ENCODE assay signal across 9 mouse cellular contexts in genomic region chr9:85328259-85328658, GRCm38 (mm10). TPM values are rescaled to one million over a fixed set of nuclear protein-coding genes. Genes with fewer than 3 reads are reported as not detected.
DNase-seq lines count a peak whose midpoint lies in the region; ATAC-seq and TF ChIP-seq lines count a peak whose summit lies in the region.
"Had no signal": no experiment of that assay in that cellular context is flagged by ENCODE, and none has a peak within 500 bp of the region (broad histone marks: within the 10 kb centered on the region; RNA-seq: fewer than 3 reads in every experiment).

No protein-coding gene starts in this region.

- peak overlapping the region; percentile 90 for H3K4me2 ChIP-seq in forebrain, embryonic 12.5 days
- H3K4me2 ChIP-seq in heart, postnatal 0 days (ENCODE audit: low read depth, low read length): peak overlapping the region; percentile 86
- peak overlapping the region; percentile 78 for H3K4me2 ChIP-seq in liver, embryonic 15.5 days
- peak overlapping the region; percentile 96 for H3K4me2 ChIP-seq in neural tube, embryonic 11.5 days (ENCODE audit: low read depth)
- peak overlapping the region; percentile 81 for H3K4me2 ChIP-seq in stomach, postnatal 0 days (replicated peaks; ENCODE audit: low read depth)

- no peak for TF ChIP-seq EP300 in heart, postnatal 0 days (IDR thresholded peaks at IDR 0.05; ENCODE audit: low read depth)
- TF ChIP-seq EP300 in stomach, postnatal 0 days (optimal IDR thresholded peaks at IDR 0.05): no peak

- no peaks in the 10 kb centered on the region for H3K9me3 ChIP-seq in forebrain, embryonic 12.5 days
- no peaks in the 10 kb centered on the region for H3K9me3 ChIP-seq in heart, postnatal 0 days (replicated peaks; ENCODE audit: control insufficient read depth, low read length)
- H3K9me3 ChIP-seq in liver, embryonic 15.5 days (replicated peaks): no peaks in the 10 kb centered on the region
- H3K9me3 ChIP-seq in neural tube, embryonic 11.5 days (ENCODE audit: control insufficient read depth, low read length): no peaks in the 10 kb centered on the region
- H3K9me3 ChIP-seq in stomach, postnatal 0 days (ENCODE audit: control insufficient read depth, low read length): no peaks in the 10 kb centered on the region

- peak; percentile 56 for ATAC-seq in forebrain, embryonic 12.5 days (ENCODE audit: low FRiP score)
- peak; percentile 11 for ATAC-seq in heart, postnatal 0 days (ENCODE audit: insufficient read depth, low read depth)
- peak; percentile 13; the same call in 1 of the 2 replicates for ATAC-seq in liver, embryonic 15.5 days (ENCODE audit: insufficient read depth)
- peak; percentile 45 for ATAC-seq in neural tube, embryonic 11.5 days (ENCODE audit: insufficient read depth, low FRiP score, low TSS enrichment)
- peak; percentile 48 for ATAC-seq in stomach, postnatal 0 days (ENCODE audit: low FRiP score, low TSS enrichment)

- DNase-seq in CD8-positive naive resting alpha-beta T cell, adult 2 months (ENCODE audit: low read depth in 2 of 2, low spot score in 2 of 2): peak; percentile 80 to 86
- peak; percentile 80 for DNase-seq in c-Kit-positive CD71-negative TER-119-negative erythroid progenitor cells, embryonic 14.5 days (ENCODE audit: low read depth)
- DNase-seq in heart, postnatal 0 days (ENCODE audit: low spot score): peak; percentile 69
- peak; percentile 86 to 96 for DNase-seq in kidney, postnatal 36 days
- DNase-seq in neural tube, embryonic 11.5 days (ENCODE audit: low spot score): peak; percentile 91
- peak; percentile 91 for DNase-seq in stomach, postnatal 0 days (ENCODE audit: low spot score)

- H3K4me1 ChIP-seq in forebrain, embryonic 12.5 days: peaks cover 6% of the 10 kb centered on the region
- peaks cover 9% of the 10 kb centered on the region for H3K4me1 ChIP-seq in heart, postnatal 0 days (ENCODE audit: control insufficient read depth, insufficient read depth)
- H3K4me1 ChIP-seq in liver, embryonic 15.5 days (replicated peaks): peaks cover 20% of the 10 kb centered on the region
- H3K4me1 ChIP-seq in neural tube, embryonic 11.5 days (ENCODE audit: control insufficient read depth, insufficient read depth, low read length): no peaks in the 10 kb centered on the region
- H3K4me1 ChIP-seq in stomach, postnatal 0 days (replicated peaks; ENCODE audit: control insufficient read depth, insufficient read depth): no peaks in the 10 kb centered on the region

- H3K9ac ChIP-seq in forebrain, embryonic 12.5 days: peak overlapping the region; percentile 58
- H3K9ac ChIP-seq in heart, postnatal 0 days (replicated peaks; ENCODE audit: low read depth, low read length): peak overlapping the region; percentile 73
- peak overlapping the region; percentile 63 for H3K9ac ChIP-seq in liver, embryonic 15.5 days
- H3K9ac ChIP-seq in neural tube, embryonic 11.5 days (ENCODE audit: low read length): peak overlapping the region; percentile 50
- peak overlapping the region; percentile 80 for H3K9ac ChIP-seq in stomach, postnatal 0 days (ENCODE audit: low read length)

- H3K27me3 ChIP-seq in forebrain, embryonic 12.5 days: peaks cover 33% of the 10 kb centered on the region
- no peaks in the 10 kb centered on the region for H3K27me3 ChIP-seq in heart, postnatal 0 days (ENCODE audit: control insufficient read depth, insufficient read depth, low read length)
- peaks cover 15% of the 10 kb centered on the region for H3K27me3 ChIP-seq in liver, embryonic 15.5 days
- peaks cover 7% of the 10 kb centered on the region for H3K27me3 ChIP-seq in neural tube, embryonic 11.5 days (ENCODE audit: control insufficient read depth, insufficient read depth, low read length)
- H3K27me3 ChIP-seq in stomach, postnatal 0 days (ENCODE audit: control insufficient read depth, insufficient read depth, low read length): no peaks in the 10 kb centered on the region

- peak; percentile 95 for TF ChIP-seq CTCF in heart, postnatal 0 days (IDR thresholded peaks at IDR 0.05; ENCODE audit: low read depth)
- peak; percentile 99 for TF ChIP-seq CTCF in stomach, postnatal 0 days (IDR thresholded peaks at IDR 0.05; ENCODE audit: low read depth)

- 2% methylated on average over 16 of the region's 16 CpGs for WGBS in forebrain, embryonic 12.5 days
- WGBS in heart, postnatal 0 days: under 1% methylated on average over 16 of the region's 16 CpGs
- WGBS in liver, embryonic 15.5 days (ENCODE audit: insufficient replicate concordance): 2% methylated on average over 16 of the region's 16 CpGs
- WGBS in neural tube, embryonic 11.5 days: 2% methylated on average over 16 of the region's 16 CpGs
- under 1% methylated on average over 16 of the region's 16 CpGs for WGBS in stomach, postnatal 0 days

- no peaks in the 10 kb centered on the region for H3K36me3 ChIP-seq in forebrain, embryonic 12.5 days (replicated peaks)
- H3K36me3 ChIP-seq in heart, postnatal 0 days (replicated peaks; ENCODE audit: control insufficient read depth, insufficient read depth, low read length): no peaks in the 10 kb centered on the region
- H3K36me3 ChIP-seq in liver, embryonic 15.5 days (replicated peaks): no peaks in the 10 kb centered on the region
- no peaks in the 10 kb centered on the region for H3K36me3 ChIP-seq in neural tube, embryonic 11.5 days (ENCODE audit: control insufficient read depth, insufficient read depth, low read length)
- H3K36me3 ChIP-seq in stomach, postnatal 0 days (ENCODE audit: control insufficient read depth, insufficient read depth, low read length): no peaks in the 10 kb centered on the region

- H3K27ac ChIP-seq in forebrain, embryonic 12.5 days: 0 out of 2 replicates have a peak overlapping the region, but pooled peaks have one; percentile 25
- peak overlapping the region; percentile 94 for H3K27ac ChIP-seq in heart, postnatal 0 days (ENCODE audit: low read depth)
- peak overlapping the region; percentile 81 for H3K27ac ChIP-seq in liver, embryonic 15.5 days (replicated peaks)
- no peak overlapping the region for H3K27ac ChIP-seq in neural tube, embryonic 11.5 days (ENCODE audit: low read depth, low read length)
- peak overlapping the region; percentile 94 for H3K27ac ChIP-seq in stomach, postnatal 0 days (replicated peaks)

- H3K4me3 ChIP-seq in forebrain, embryonic 12.5 days (replicated peaks): peak overlapping the region; percentile 72
- peak overlapping the region; percentile 84 for H3K4me3 ChIP-seq in heart, postnatal 0 days (ENCODE audit: low read depth, low read length)
- peak overlapping the region; percentile 69 for H3K4me3 ChIP-seq in liver, embryonic 15.5 days (replicated peaks)
- peak overlapping the region; percentile 77 for H3K4me3 ChIP-seq in neural tube, embryonic 11.5 days (ENCODE audit: low read depth, low read length)
- H3K4me3 ChIP-seq in stomach, postnatal 0 days (ENCODE audit: low read depth, low read length): peak overlapping the region; percentile 78

RNA-seq across cellular contexts. Expression of gene Tent5a, which starts 1.1 kb away (rescaled TPM):
- polyA plus RNA-seq in forebrain, embryonic 12.5 days (2016; fragmentation: Nextera tagmentation; extraction: Ambion mirVana): 3.8 and 4.6 TPM in 2 replicates
- total RNA-seq in heart, postnatal 0 days (2014; rRNA removed; ENCODE audit: low replicate concordance): 8.8 and 17.9 TPM in 2 replicates
- 6.4 and 6.6 TPM in 2 replicates for polyA plus RNA-seq in heart, postnatal 0 days (2015; fragmentation: Nextera tagmentation; extraction: Ambion mirVana)
- 13.4 and 16.4 TPM in 2 replicates for polyA plus RNA-seq in liver, embryonic 15.5 days (2015; fragmentation: Nextera tagmentation; extraction: Ambion mirVana)
- 3.9 and 4.3 TPM in 2 replicates for polyA plus RNA-seq in neural tube, embryonic 11.5 days (2014; fragmentation: Nextera tagmentation; extraction: Ambion mirVana)
- polyA plus RNA-seq in stomach, postnatal 0 days (2015; fragmentation: Nextera tagmentation; extraction: Ambion mirVana): 22.5 and 22.9 TPM in 2 replicates

RNA-seq across cellular contexts. Expression of gene Gm11114, which starts 15.7 kb away (rescaled TPM):
- not detected in 2 replicates for polyA plus RNA-seq in forebrain, embryonic 12.5 days (2016; fragmentation: Nextera tagmentation; extraction: Ambion mirVana)
- not detected in 2 replicates for total RNA-seq in heart, postnatal 0 days (2014; rRNA removed; ENCODE audit: low replicate concordance)
- polyA plus RNA-seq in heart, postnatal 0 days (2015; fragmentation: Nextera tagmentation; extraction: Ambion mirVana): not detected in 2 replicates
- polyA plus RNA-seq in liver, embryonic 15.5 days (2015; fragmentation: Nextera tagmentation; extraction: Ambion mirVana): not detected in 2 replicates
- not detected in 2 replicates for polyA plus RNA-seq in neural tube, embryonic 11.5 days (2014; fragmentation: Nextera tagmentation; extraction: Ambion mirVana)
- polyA plus RNA-seq in stomach, postnatal 0 days (2015; fragmentation: Nextera tagmentation; extraction: Ambion mirVana): not detected in 2 replicates
- polyA plus RNA-seq: large intestine, adult 2 months had no signal
